Mouse (Mus musculus): ENCODE results near the gene Reln.

DNA sequence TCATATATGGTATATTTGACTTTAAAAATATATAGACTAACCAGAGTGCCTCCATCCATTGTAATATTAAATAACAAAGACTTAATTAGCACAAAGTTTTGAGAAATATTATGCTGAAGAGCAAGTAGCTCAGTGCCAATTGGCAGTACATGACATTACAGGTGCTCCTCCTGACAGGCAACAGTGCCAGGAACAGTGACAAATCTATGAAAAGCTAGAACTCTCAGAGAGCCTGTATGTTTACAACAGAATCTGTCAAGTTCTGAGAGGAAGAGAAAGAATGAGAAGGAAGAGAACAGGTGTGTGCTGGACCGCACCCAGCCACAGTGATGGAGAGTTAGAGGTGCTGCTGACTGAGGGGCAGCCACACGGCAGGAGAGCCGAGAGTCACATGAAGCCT, 363.3 kb downstream of the Reln start:
- no peak for TF ChIP-seq CTCF (conservative IDR thresholded peaks at IDR 0.05; ENCODE audit: low read length)
- TF ChIP-seq POU5F1 (IDR thresholded peaks at IDR 0.05; ENCODE audit: borderline replicate concordance, low read length) = no peak
- TF ChIP-seq NANOG (IDR thresholded peaks at IDR 0.05; ENCODE audit: borderline replicate concordance, low read length) = no peak
